In genomic region chr17:64785961-64786360, GRCm38 (mm10) we compare ENCODE assay signal across 28 mouse cellular contexts. TPM values are rescaled to one million over a fixed set of nuclear protein-coding genes. Genes with fewer than 3 reads are reported as not detected.
"Had no signal": no experiment of that assay in that cellular context is flagged by ENCODE, and none has a peak within 500 bp of the region (broad histone marks: within the 10 kb centered on the region; RNA-seq: fewer than 3 reads in every experiment).

No protein-coding gene starts in this region.

- H3K4me2 ChIP-seq: limb, embryonic 13.5 days; liver, embryonic 12.5 days; liver, embryonic 15.5 days; lung, embryonic 15.5 days; midbrain, embryonic 13.5 days; neural tube, embryonic 13.5 days had no signal

- H3K9me3 ChIP-seq: limb, embryonic 10.5 days; limb, embryonic 13.5 days; liver, embryonic 12.5 days; liver, embryonic 15.5 days; lung, embryonic 15.5 days; midbrain, embryonic 10.5 days; midbrain, embryonic 13.5 days; neural tube, embryonic 13.5 days had no signal

- ATAC-seq: liver, embryonic 12.5 days; midbrain, embryonic 13.5 days; midbrain, embryonic 16.5 days had no signal

- H3K27ac ChIP-seq: left cerebral cortex, adult 2 months; limb, embryonic 10.5 days; limb, embryonic 13.5 days; liver, embryonic 12.5 days; liver, embryonic 15.5 days; lung, embryonic 15.5 days; midbrain, embryonic 10.5 days; midbrain, embryonic 13.5 days; neural tube, embryonic 13.5 days had no signal

- DNase-seq: kidney, postnatal 10 days; kidney, postnatal 36 days; liver; lung, adult 18-20 months; lung, postnatal 10 days; lung, postnatal 36 days; thymus, adult 18-20 months; thymus, postnatal 36 days had no signal

- H3K4me3 ChIP-seq: left cerebral cortex, adult 2 months; limb, embryonic 10.5 days; limb, embryonic 13.5 days; liver, embryonic 12.5 days; liver, embryonic 15.5 days; lung, embryonic 15.5 days; megakaryocyte, embryonic 14.5 days; midbrain, embryonic 10.5 days; midbrain, embryonic 13.5 days; myocyte; neural tube, embryonic 13.5 days had no signal

- H3K36me3 ChIP-seq: limb, embryonic 10.5 days; limb, embryonic 13.5 days; liver, embryonic 12.5 days; liver, embryonic 15.5 days; lung, embryonic 15.5 days; midbrain, embryonic 10.5 days; midbrain, embryonic 13.5 days; neural tube, embryonic 13.5 days had no signal

- H3K9ac ChIP-seq: limb, embryonic 13.5 days; liver, embryonic 12.5 days; liver, embryonic 15.5 days; lung, embryonic 15.5 days; midbrain, embryonic 13.5 days; neural tube, embryonic 13.5 days had no signal

- H3K4me1 ChIP-seq: liver, embryonic 12.5 days; liver, embryonic 15.5 days; lung, embryonic 15.5 days; midbrain, embryonic 10.5 days; midbrain, embryonic 13.5 days; neural tube, embryonic 13.5 days had no signal

- H3K27me3 ChIP-seq: limb, embryonic 13.5 days; liver, embryonic 12.5 days; liver, embryonic 15.5 days; lung, embryonic 15.5 days; midbrain, embryonic 13.5 days; neural tube, embryonic 13.5 days had no signal

RNA-seq across cellular contexts. Expression of gene 4930583I09Rik, which starts 49.9 kb away (rescaled TPM):
- total RNA-seq: layer of hippocampus, postnatal 25 days; left cerebral cortex, adult 2 months; left cerebral cortex, postnatal 10 days; monocyte, adult 5-6 weeks had no signal
- polyA plus RNA-seq: kidney, embryonic 14.5 days; limb, embryonic 10.5 days; limb, embryonic 13.5 days; liver, embryonic 12.5 days; liver, embryonic 15.5 days; lung, embryonic 15.5 days; midbrain, embryonic 10.5 days; midbrain, embryonic 13.5 days; midbrain, embryonic 16.5 days; neural tube, embryonic 13.5 days; small intestine, adult 2 months; spleen, adult 2 months; stomach, embryonic 16.5 days; urinary bladder, adult 2 months had no signal
